Mouse (Mus musculus): ENCODE measurements at regions not wholly inside any gene's neighbourhood (a gene's known extent, or its start where the extent isn't known, plus 50 kb on each side); places are given as distances from the start of the nearest gene placed in this dataset.

- DNase-seq (ENCODE audit: extremely low read depth) = no peak
- in situ Hi-C loops (cut with MboI; ENCODE audit: low pct_ligation_motif_present, low pct_unique_long_range_greater_than_20kb, low sequenced_read_pairs) (no loop called here), dilution Hi-C loops (cut with MboI; ENCODE audit: extremely low pct_ligation_motif_present, extremely low pct_unique_long_range_greater_than_20kb, low sequenced_read_pairs) (no loop called here)
- H3K4me2 ChIP-seq (ENCODE audit: insufficient read depth, low read depth, poor library complexity, severe bottlenecking) = no peak overlapping the region
- TF ChIP-seq ZMIZ1 (IDR thresholded peaks at IDR 0.05; ENCODE audit: low read depth, low read length) = no peak
- no peak for TF ChIP-seq MAFK (IDR thresholded peaks at IDR 0.05; ENCODE audit: insufficient replicate concordance, low read length)
- no peak for TF ChIP-seq POLR2A (IDR thresholded peaks at IDR 0.05; ENCODE audit: low read depth, low read length)
- TF ChIP-seq JUND (conservative IDR thresholded peaks at IDR 0.05; ENCODE audit: low read depth, low read length) = no peak
- TF ChIP-seq E2F4 (IDR thresholded peaks at IDR 0.05; ENCODE audit: insufficient replicate concordance, low read depth, low read length) = no peak
- no peak for TF ChIP-seq CTCF (conservative IDR thresholded peaks at IDR 0.05 in 1 of 2, IDR thresholded peaks at IDR 0.05 in 1 of 2; ENCODE audit: low read depth in 2 of 2, low read length in 2 of 2)
- TF ChIP-seq NELFE (IDR thresholded peaks at IDR 0.05; ENCODE audit: low read depth, low read length) = no peak
- no peak for TF ChIP-seq GABPA (IDR thresholded peaks at IDR 0.05; ENCODE audit: insufficient replicate concordance, low read depth, low read length)
- no peak for TF ChIP-seq MAX (IDR thresholded peaks at IDR 0.05; ENCODE audit: low read length)
- no peak for TF ChIP-seq RCOR1 (conservative IDR thresholded peaks at IDR 0.05; ENCODE audit: low read depth, low read length)
- no peak for TF ChIP-seq IRF4 (IDR thresholded peaks at IDR 0.05; ENCODE audit: low read depth, low read length)
- TF ChIP-seq USF1 (IDR thresholded peaks at IDR 0.05; ENCODE audit: low read depth, low read length) = no peak
- no peak for TF ChIP-seq MAZ (IDR thresholded peaks at IDR 0.05; ENCODE audit: low read depth, low read length)
- no peak overlapping the region for H3K4me3 ChIP-seq (replicated peaks in 1 of 3; ENCODE audit: low read depth in 2 of 3, low read length in 2 of 3, poor library complexity in 1 of 3)
- no peaks in the 10 kb centered on the region for H3K79me2 ChIP-seq (replicated peaks; ENCODE audit: control insufficient read depth, extremely low read depth, insufficient read depth, poor library complexity, severe bottlenecking)
- H3K36me3 ChIP-seq (replicated peaks in 1 of 2; ENCODE audit: control insufficient read depth in 1 of 2, insufficient read depth in 1 of 2, low read length in 1 of 2) = no peaks in the 10 kb centered on the region
- no peaks in the 10 kb centered on the region for H3K27me3 ChIP-seq (replicated peaks)
- H3K27ac ChIP-seq (ENCODE audit: insufficient read depth, low read depth) = no peak overlapping the region
- H3K4me1 ChIP-seq (ENCODE audit: control insufficient read depth in 1 of 2, insufficient read depth in 2 of 2) = no peaks in the 10 kb centered on the region
- H3K9me3 ChIP-seq (replicated peaks; ENCODE audit: low read length) = peaks cover 86% of the 10 kb centered on the region
- no peak overlapping the region for H3K9ac ChIP-seq (ENCODE audit: insufficient read depth, low read depth)
These were observed 189.3 kb downstream of the Irx2 start for GRCm38 (mm10) chr13:72817930-72818329.

GRCm38 (mm10) chr13:72826613-72827012, 198.0 kb downstream of the Irx2 start:
- no peak for DNase-seq (ENCODE audit: extremely low read depth)
- Histone ChIP-seq H3K4me1 (ENCODE audit: control insufficient read depth in 1 of 2, insufficient read depth in 2 of 2) (no peaks in the 10 kb centered on the region), H3K27me3 (replicated peaks) (no peaks in the 10 kb centered on the region), H3K9me3 (replicated peaks; ENCODE audit: low read length) (peaks cover 86% of the 10 kb centered on the region), H3K4me3 (replicated peaks in 1 of 3; ENCODE audit: low read depth in 2 of 3, low read length in 2 of 3, poor library complexity in 1 of 3) (no peak overlapping the region), H3K4me2 (ENCODE audit: insufficient read depth, low read depth, poor library complexity, severe bottlenecking) (no peak overlapping the region), H3K79me2 (replicated peaks; ENCODE audit: control insufficient read depth, extremely low read depth, insufficient read depth, poor library complexity, severe bottlenecking) (no peaks in the 10 kb centered on the region), H3K36me3 (replicated peaks in 1 of 2; ENCODE audit: control insufficient read depth in 1 of 2, insufficient read depth in 1 of 2, low read length in 1 of 2) (no peaks in the 10 kb centered on the region), H3K27ac (ENCODE audit: insufficient read depth, low read depth) (no peak overlapping the region), H3K9ac (ENCODE audit: insufficient read depth, low read depth) (no peak overlapping the region)
- in situ Hi-C loops (cut with MboI; ENCODE audit: low pct_ligation_motif_present, low pct_unique_long_range_greater_than_20kb, low sequenced_read_pairs) = no loop called here
- no peak for TF ChIP-seq MAZ (IDR thresholded peaks at IDR 0.05; ENCODE audit: low read depth, low read length)
- dilution Hi-C loops (cut with MboI; ENCODE audit: extremely low pct_ligation_motif_present, extremely low pct_unique_long_range_greater_than_20kb, low sequenced_read_pairs) = no loop called here

GRCm38 (mm10) chr13:72829331-72829730, 200.7 kb downstream of the Irx2 start:
- DNase-seq (ENCODE audit: extremely low read depth) = no peak
- Histone ChIP-seq H3K4me2 (ENCODE audit: insufficient read depth, low read depth, poor library complexity, severe bottlenecking) (no peak overlapping the region), H3K79me2 (replicated peaks; ENCODE audit: control insufficient read depth, extremely low read depth, insufficient read depth, poor library complexity, severe bottlenecking) (no peaks in the 10 kb centered on the region), H3K27me3 (replicated peaks) (no peaks in the 10 kb centered on the region), H3K9me3 (replicated peaks; ENCODE audit: low read length) (peaks cover 87% of the 10 kb centered on the region), H3K4me1 (ENCODE audit: control insufficient read depth in 1 of 2, insufficient read depth in 2 of 2) (no peaks in the 10 kb centered on the region), H3K9ac (ENCODE audit: insufficient read depth, low read depth) (no peak overlapping the region), H3K36me3 (replicated peaks in 1 of 2; ENCODE audit: control insufficient read depth in 1 of 2, insufficient read depth in 1 of 2, low read length in 1 of 2) (no peaks in the 10 kb centered on the region), H3K4me3 (replicated peaks in 1 of 3; ENCODE audit: low read depth in 2 of 3, low read length in 2 of 3, poor library complexity in 1 of 3) (no peak overlapping the region), H3K27ac (ENCODE audit: insufficient read depth, low read depth) (no peak overlapping the region)
- TF ChIP-seq MYC (IDR thresholded peaks at IDR 0.05; ENCODE audit: low read depth, low read length) = no peak
- in situ Hi-C loops (cut with MboI; ENCODE audit: low pct_ligation_motif_present, low pct_unique_long_range_greater_than_20kb, low sequenced_read_pairs) = no loop called here
- dilution Hi-C loops (cut with MboI; ENCODE audit: extremely low pct_ligation_motif_present, extremely low pct_unique_long_range_greater_than_20kb, low sequenced_read_pairs) = no loop called here

Data from CH12.LX (cell line).